Mouse (Mus musculus): ENCODE measurements around the gene Gm21954. TPM values are rescaled to one million over a fixed set of nuclear protein-coding genes. Genes with fewer than 3 reads are reported as not detected.

Gm21954 gene
- polyA plus RNA-seq (2015; fragmentation: Nextera tagmentation; extraction: Ambion mirVana) = not detected in 2 replicates

- Histone ChIP-seq H3K36me3 (0 out of 2 replicates have a peak, but pooled peaks cover 3% of the 10 kb centered on the region), H3K4me2 (no peak within 1 kb of the TSS), H3K4me1 (replicated peaks) (peaks cover 6% of the 10 kb centered on the region; the same call in 1 of the 2 replicates), H3K9me3 (no peaks in the 10 kb centered on the region), H3K27me3 (no peaks in the 10 kb centered on the region), H3K9ac (no peak within 1 kb of the TSS), H3K27ac (replicated peaks) (no peak within 1 kb of the TSS), H3K4me3 (no peak within 1 kb of the TSS)
- ATAC-seq (ENCODE audit: low read depth) = no peak
- 99% methylated on average over 2 of the region's 2 CpGs for WGBS
These were observed at the start of gene Gm21954 for GRCm38 (mm10) chr3:55472110-55472509. Gene Gm21954 (minus strand): TSS chr3:55472210.

DNA sequence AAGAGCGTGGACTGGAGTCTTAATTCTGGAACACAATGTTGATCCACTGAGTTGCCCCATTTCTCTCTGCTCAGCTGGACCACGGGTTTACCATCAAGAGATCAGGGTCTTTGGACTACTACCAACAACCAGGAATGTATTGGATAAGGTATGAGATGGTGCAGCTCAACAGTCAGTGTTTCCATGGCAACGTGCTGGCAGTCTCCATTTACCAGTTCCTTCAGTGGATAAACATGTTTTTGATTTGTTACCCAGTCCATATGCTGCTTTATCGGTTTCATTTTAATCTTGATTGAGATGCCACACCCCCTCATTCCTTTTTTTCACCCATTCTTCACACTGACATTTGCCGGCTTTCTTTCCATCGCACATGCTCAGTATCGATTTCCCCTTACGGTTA is 49.8 kb upstream of the Gm21954 start:
- no peak for ATAC-seq (ENCODE audit: low read depth)
- peak overlapping the region; percentile 93 for H3K27ac ChIP-seq (replicated peaks)
- 0 out of 2 replicates have a peak overlapping the region, but pooled peaks have one; percentile 5 for H3K4me2 ChIP-seq
- no peaks in the 10 kb centered on the region for H3K9me3 ChIP-seq
- 56% methylated on average over 8 of the region's 8 CpGs for WGBS
- H3K27me3 ChIP-seq = no peaks in the 10 kb centered on the region
- H3K4me3 ChIP-seq = no peak overlapping the region
- H3K36me3 ChIP-seq = peaks cover 11% of the 10 kb centered on the region
- peaks cover 72% of the 10 kb centered on the region for H3K4me1 ChIP-seq (replicated peaks)
- H3K9ac ChIP-seq = no peak overlapping the region

GRCm38 (mm10) chr3:55520240-55521180 is 48.5 kb upstream of the Gm21954 start:
- 28% methylated on average over 12 of the region's 12 CpGs for WGBS
- peak overlapping the region; percentile 47; the same call in 1 of the 2 replicates for H3K9ac ChIP-seq
- H3K27ac ChIP-seq (replicated peaks) = peak overlapping the region; percentile 75
- H3K4me2 ChIP-seq = no peak overlapping the region
- peaks cover 71% of the 10 kb centered on the region for H3K4me1 ChIP-seq (replicated peaks)
- ATAC-seq (ENCODE audit: low read depth) = peak; percentile 69
- H3K27me3 ChIP-seq = no peaks in the 10 kb centered on the region
- H3K36me3 ChIP-seq = peaks cover 11% of the 10 kb centered on the region
- no peak overlapping the region for H3K4me3 ChIP-seq
- no peaks in the 10 kb centered on the region for H3K9me3 ChIP-seq

- Histone ChIP-seq H3K4me2 (no peak overlapping the region), H3K9ac (no peak overlapping the region), H3K36me3 (peaks cover 31% of the 10 kb centered on the region), H3K27me3 (no peaks in the 10 kb centered on the region), H3K27ac (replicated peaks) (no peak overlapping the region), H3K4me3 (no peak overlapping the region), H3K4me1 (replicated peaks) (peaks cover 43% of the 10 kb centered on the region), H3K9me3 (no peaks in the 10 kb centered on the region)
- WGBS = 73% methylated on average over 17 of the region's 17 CpGs
- no peak for ATAC-seq (ENCODE audit: low read depth)
These were observed 45.5 kb upstream of the Gm21954 start for GRCm38 (mm10) chr3:55517454-55518014.

GRCm38 (mm10) chr3:55515966-55516365 is 44.0 kb upstream of the Gm21954 start:
- H3K27me3 ChIP-seq = no peaks in the 10 kb centered on the region
- no peak overlapping the region for H3K4me2 ChIP-seq
- peaks cover 31% of the 10 kb centered on the region for H3K36me3 ChIP-seq
- H3K9me3 ChIP-seq = no peaks in the 10 kb centered on the region
- 36% methylated on average over 5 of the region's 5 CpGs for WGBS
- H3K4me3 ChIP-seq = no peak overlapping the region
- ATAC-seq (ENCODE audit: low read depth) = no peak
- no peak overlapping the region for H3K9ac ChIP-seq
- peaks cover 32% of the 10 kb centered on the region for H3K4me1 ChIP-seq (replicated peaks)
- H3K27ac ChIP-seq (replicated peaks) = no peak overlapping the region

DNA sequence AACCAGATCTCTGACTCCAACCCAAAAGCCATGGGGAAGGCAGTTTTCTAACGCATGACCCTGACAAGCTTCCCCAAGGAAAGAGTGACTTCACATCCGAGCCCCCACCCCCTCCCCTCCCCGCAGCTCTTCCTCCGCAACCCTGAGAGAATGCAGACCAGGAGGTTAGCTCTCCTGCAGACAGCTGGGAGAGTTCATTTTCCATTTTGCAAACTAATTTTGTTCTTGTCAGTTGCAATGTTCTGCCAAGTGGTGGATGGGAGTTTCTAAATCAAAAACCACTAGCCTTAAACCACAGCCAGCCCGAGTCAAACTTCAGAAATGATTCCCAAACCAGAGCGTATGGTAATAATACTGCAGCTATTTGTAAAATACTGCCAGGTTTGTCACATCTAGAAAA is 39.6 kb upstream of the Gm21954 start:
- Histone ChIP-seq H3K9me3 (no peaks in the 10 kb centered on the region), H3K4me1 (replicated peaks) (peaks cover 12% of the 10 kb centered on the region), H3K4me3 (no peak overlapping the region), H3K27me3 (no peaks in the 10 kb centered on the region), H3K27ac (replicated peaks) (no peak overlapping the region), H3K9ac (no peak overlapping the region), H3K36me3 (peaks cover 50% of the 10 kb centered on the region), H3K4me2 (no peak overlapping the region)
- 65% methylated on average over 6 of the region's 6 CpGs for WGBS
- no peak for ATAC-seq (ENCODE audit: low read depth)

- no peaks in the 10 kb centered on the region for H3K9me3 ChIP-seq
- H3K4me1 ChIP-seq (replicated peaks) = no peaks in the 10 kb centered on the region; the same call in 1 of the 2 replicates
- H3K36me3 ChIP-seq = peaks cover 58% of the 10 kb centered on the region
- H3K4me3 ChIP-seq = no peak overlapping the region
- no peak overlapping the region for H3K4me2 ChIP-seq
- 90% methylated on average over 7 of the region's 7 CpGs for whole genome bisulfite sequencing
- no peak overlapping the region for H3K27ac ChIP-seq (replicated peaks)
- H3K9ac ChIP-seq = no peak overlapping the region
- no peaks in the 10 kb centered on the region for H3K27me3 ChIP-seq
- ATAC-seq (ENCODE audit: low read depth) = no peak
These were observed 38.2 kb upstream of the Gm21954 start for GRCm38 (mm10) chr3:55510198-55510597.

DNA sequence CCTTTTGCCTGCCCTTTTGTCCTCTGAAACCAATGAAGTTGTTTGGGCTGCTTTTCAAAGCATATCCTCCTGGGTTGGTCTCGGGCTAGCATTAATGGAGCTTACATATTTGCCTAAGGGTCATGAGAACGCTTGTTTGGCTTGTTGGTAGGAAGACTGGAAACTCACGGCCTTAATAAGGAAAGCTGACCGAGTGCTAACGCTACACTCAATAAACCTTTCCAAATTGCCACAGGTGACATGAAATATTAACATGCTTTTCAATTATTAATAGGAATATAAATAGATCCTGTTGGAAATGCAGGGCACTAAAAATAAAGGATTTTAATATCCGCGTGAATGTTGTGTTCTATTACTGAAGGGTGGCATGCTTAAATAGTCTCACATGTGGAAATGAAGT is 27.3 kb upstream of the Gm21954 start:
- peaks cover 14% of the 10 kb centered on the region for H3K4me1 ChIP-seq (replicated peaks)
- no peak overlapping the region for H3K9ac ChIP-seq
- no peak for ATAC-seq (ENCODE audit: low read depth)
- no peaks in the 10 kb centered on the region for H3K27me3 ChIP-seq
- H3K36me3 ChIP-seq = peaks cover 40% of the 10 kb centered on the region
- no peak overlapping the region for H3K4me2 ChIP-seq
- no peak overlapping the region for H3K4me3 ChIP-seq
- H3K27ac ChIP-seq (replicated peaks) = no peak overlapping the region
- WGBS = 79% methylated on average over 7 of the region's 7 CpGs
- H3K9me3 ChIP-seq = no peaks in the 10 kb centered on the region

GRCm38 (mm10) chr3:55496462-55496941 is 24.5 kb upstream of the Gm21954 start:
- peak; percentile 89 for ATAC-seq (ENCODE audit: low read depth)
- H3K27me3 ChIP-seq = no peaks in the 10 kb centered on the region
- peak overlapping the region; percentile 38; the same call in 1 of the 2 replicates for H3K27ac ChIP-seq (replicated peaks)

GRCm38 (mm10) chr3:55495866-55496265 is 23.9 kb upstream of the Gm21954 start:
- H3K27ac ChIP-seq (replicated peaks) = peak overlapping the region; percentile 38; the same call in 1 of the 2 replicates
- ATAC-seq (ENCODE audit: low read depth) = no peak
- no peak overlapping the region for H3K9ac ChIP-seq
- WGBS = 18% methylated on average over 4 of the region's 4 CpGs
- no peak overlapping the region for H3K4me2 ChIP-seq
- peaks cover 14% of the 10 kb centered on the region for H3K4me1 ChIP-seq (replicated peaks)
- H3K36me3 ChIP-seq = peaks cover 32% of the 10 kb centered on the region
- no peak overlapping the region for H3K4me3 ChIP-seq
- no peaks in the 10 kb centered on the region for H3K27me3 ChIP-seq
- no peaks in the 10 kb centered on the region for H3K9me3 ChIP-seq

More at GRCm38 (mm10) chr3:55496462-55496941, 24.5 kb upstream of the Gm21954 start:
- Histone ChIP-seq H3K9ac (no peak overlapping the region), H3K4me3 (no peak overlapping the region), H3K4me2 (no peak overlapping the region), H3K9me3 (no peaks in the 10 kb centered on the region), H3K4me1 (replicated peaks) (peaks cover 14% of the 10 kb centered on the region), H3K36me3 (peaks cover 29% of the 10 kb centered on the region)
- 17% methylated on average over 9 of the region's 9 CpGs for WGBS

- no peak overlapping the region for H3K4me3 ChIP-seq
- H3K36me3 ChIP-seq = peaks cover 33% of the 10 kb centered on the region
- no peaks in the 10 kb centered on the region for H3K9me3 ChIP-seq
- no peak overlapping the region for H3K4me2 ChIP-seq
- peaks cover 14% of the 10 kb centered on the region for H3K4me1 ChIP-seq (replicated peaks)
- no peak overlapping the region for H3K27ac ChIP-seq (replicated peaks)
- no peak overlapping the region for H3K9ac ChIP-seq
- no peak for ATAC-seq (ENCODE audit: low read depth)
- H3K27me3 ChIP-seq = no peaks in the 10 kb centered on the region
- 83% methylated on average over 7 of the region's 7 CpGs for WGBS
These were observed 23.2 kb upstream of the Gm21954 start for GRCm38 (mm10) chr3:55495231-55495630.

DNA sequence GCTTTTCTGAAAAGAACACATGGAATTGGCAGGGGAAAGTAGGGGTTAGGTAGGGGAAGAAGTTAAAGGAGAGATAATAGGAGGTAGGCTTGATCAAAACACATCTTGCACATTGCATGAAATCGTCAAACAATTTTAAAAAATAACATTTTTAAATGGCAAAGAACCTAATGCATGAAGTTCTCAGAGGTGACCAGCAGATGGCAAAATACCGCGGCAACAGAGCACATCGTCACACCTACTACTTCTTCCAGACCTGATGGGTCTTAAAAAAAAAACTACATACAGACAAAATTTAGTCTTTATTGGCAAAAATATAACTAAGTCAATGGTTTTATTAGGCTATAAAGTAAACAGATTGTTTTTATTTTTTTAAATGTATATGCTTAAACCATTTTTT is 22.3 kb upstream of the Gm21954 start:
- H3K4me3 ChIP-seq = no peak overlapping the region
- H3K27me3 ChIP-seq = no peaks in the 10 kb centered on the region
- H3K4me2 ChIP-seq = no peak overlapping the region
- 49% methylated on average over 4 of the region's 4 CpGs for WGBS
- H3K9me3 ChIP-seq = no peaks in the 10 kb centered on the region
- no peak overlapping the region for H3K27ac ChIP-seq (replicated peaks)
- no peak for ATAC-seq (ENCODE audit: low read depth)
- H3K36me3 ChIP-seq = peaks cover 29% of the 10 kb centered on the region
- H3K9ac ChIP-seq = no peak overlapping the region
- peaks cover 14% of the 10 kb centered on the region for H3K4me1 ChIP-seq (replicated peaks)
